Mouse (Mus musculus) heart, embryonic 13.5 days (tissue): ENCODE measurements around the gene 1700061G19Rik. TPM values are rescaled to one million over a fixed set of nuclear protein-coding genes. Genes with fewer than 3 reads are reported as not detected.

Experiments
- ATAC-seq: fragments of 200-750 bp; cut with Nextera tagmentation; 2 replicates; pipeline ENCODE4 v1.8.0; 2017; ENCODE audit warnings: moderate TSS enrichment; ENCODE audit not compliant: insufficient number of reproducible peaks, low FRiP score, low TSS enrichment; ENCODE audit errors: extremely low read depth
- H3K27ac ChIP-seq: fragments of 300-500 bp; sonication (generic); replicated peaks from 2 replicates; pipeline ENCODE4 v1.5.1; 2015; ENCODE audit warnings: moderate library complexity, mild to moderate bottlenecking, inconsistent platforms
- H3K27me3 ChIP-seq: fragments of 300-500 bp; sonication (generic); replicated peaks from 2 replicates; pipeline ENCODE4 v1.6.1; 2015; ENCODE audit warnings: mild to moderate bottlenecking, inconsistent platforms
- H3K36me3 ChIP-seq: fragments of 300-500 bp; sonication (generic); 2 replicates; pipeline ENCODE4 v1.6.1; 2015; ENCODE audit warnings: mild to moderate bottlenecking, inconsistent platforms
- H3K4me1 ChIP-seq: fragments of 300-500 bp; sonication (generic); 2 replicates; pipeline ENCODE4 v1.6.1; 2015; ENCODE audit warnings: inconsistent platforms
- H3K4me2 ChIP-seq: fragments of 300-500 bp; sonication (generic); 2 replicates; pipeline ENCODE4 v1.6.1; 2015; ENCODE audit warnings: inconsistent platforms, mild to moderate bottlenecking, moderate library complexity
- H3K4me3 ChIP-seq: fragments of 300-500 bp; sonication (generic); 2 replicates; pipeline ENCODE4 v1.5.1; 2015; ENCODE audit warnings: moderate library complexity, mild to moderate bottlenecking, inconsistent platforms
- H3K9ac ChIP-seq: fragments of 300-500 bp; sonication (generic); 2 replicates; pipeline ENCODE4 v1.6.1; 2015; ENCODE audit warnings: inconsistent platforms, mild to moderate bottlenecking, moderate library complexity
- H3K9me3 ChIP-seq: fragments of 300-500 bp; sonication (generic); 2 replicates; pipeline ENCODE4 v1.6.1; 2016; ENCODE audit warnings: inconsistent platforms
- WGBS: fragments of 180-500 bp; shearing (Covaris S2); methylation state at CpG from one replicate; pipeline ENCODE4 v1.1.7; 2015; ENCODE audit warnings: mixed read lengths; 5-methylcytosine and 5-hydroxymethylcytosine counted together
- polyA plus RNA-seq: library from polyadenylated mRNA; unstranded; fragments of >200 nt; fragmentation: Nextera tagmentation; extraction: Ambion mirVana; gene quantifications from 2 replicates; pipeline ENCODE4 v1.2.1, GENCODE M21; 2015

Gene 1700061G19Rik
- polyA plus RNA-seq, 1 experiment from 2014 or later, result 0.37 TPM

GRCm38 (mm10) chr17:56929530-56929929 is 54.3 kb downstream of the 1700061G19Rik start:
- 68% methylated on average over 1 of the region's 1 CpGs for WGBS
- H3K36me3 ChIP-seq, result peaks cover 25% of the 10 kb centered on the region
- no peak overlapping the region for H3K4me3 ChIP-seq
- peaks cover 53% of the 10 kb centered on the region for H3K4me1 ChIP-seq
- H3K9me3 ChIP-seq, result no peaks in the 10 kb centered on the region
- peak overlapping the region; percentile 63 for H3K27ac ChIP-seq
- H3K9ac ChIP-seq, result peak overlapping the region; percentile 2; the same call in 1 of the 2 replicates
- H3K4me2 ChIP-seq, result no peak overlapping the region
- no peak for ATAC-seq
- no peaks in the 10 kb centered on the region for H3K27me3 ChIP-seq

- Histone ChIP-seq H3K36me3 (peaks cover 21% of the 10 kb centered on the region), H3K4me3 (no peak overlapping the region), H3K9me3 (no peaks in the 10 kb centered on the region), H3K4me1 (peaks cover 56% of the 10 kb centered on the region), H3K27ac (peak overlapping the region; percentile 63), H3K4me2 (no peak overlapping the region), H3K27me3 (no peaks in the 10 kb centered on the region), H3K9ac (0 out of 2 replicates have a peak overlapping the region, but pooled peaks have one; percentile 2)
- 77% methylated on average over 8 of the region's 8 CpGs for WGBS
- ATAC-seq, result no peak
These were observed 54.7 kb downstream of the 1700061G19Rik start for GRCm38 (mm10) chr17:56930026-56930425.

GRCm38 (mm10) chr17:56933395-56933794 is 58.1 kb downstream of the 1700061G19Rik start:
- H3K9me3 ChIP-seq, result no peaks in the 10 kb centered on the region
- H3K27me3 ChIP-seq, result 0 out of 2 replicates have a peak, but pooled peaks cover 5% of the 10 kb centered on the region
- peaks cover 50% of the 10 kb centered on the region for H3K4me1 ChIP-seq
- no peak overlapping the region for H3K27ac ChIP-seq
- no peaks in the 10 kb centered on the region for H3K36me3 ChIP-seq
- no peak for ATAC-seq
- peak overlapping the region; percentile 96 for H3K4me2 ChIP-seq
- H3K9ac ChIP-seq, result peak overlapping the region; percentile 98
- peak overlapping the region; percentile 16; the same call in 1 of the 2 replicates for H3K4me3 ChIP-seq
- 87% methylated on average over 2 of the region's 2 CpGs for WGBS

GRCm38 (mm10) chr17:56934545-56935330 is 59.5 kb downstream of the 1700061G19Rik start:
- H3K27ac ChIP-seq, result peak overlapping the region; percentile 72
- peak overlapping the region; percentile 96 for H3K4me2 ChIP-seq
- 3% methylated on average over 40 of the region's 45 CpGs for WGBS

GRCm38 (mm10) chr17:56935363-56936131 is 60.3 kb downstream of the 1700061G19Rik start, which contains the start of gene Mllt1:
TSS of gene Mllt1 (minus strand) at chr17:56935415.
- 3% methylated on average over 72 of the region's 76 CpGs for WGBS
- peak; percentile 95 for ATAC-seq

More at GRCm38 (mm10) chr17:56934545-56935330, 59.5 kb downstream of the 1700061G19Rik start:
- peaks cover 37% of the 10 kb centered on the region for H3K4me1 ChIP-seq
- no peaks in the 10 kb centered on the region for H3K9me3 ChIP-seq
- peak overlapping the region; percentile 96 for H3K4me3 ChIP-seq
- H3K9ac ChIP-seq, result peak overlapping the region; percentile 98
- peak; percentile 35; the same call in 1 of the 2 replicates for ATAC-seq
- 0 out of 2 replicates have a peak, but pooled peaks cover 5% of the 10 kb centered on the region for H3K27me3 ChIP-seq
- no peaks in the 10 kb centered on the region for H3K36me3 ChIP-seq

GRCm38 (mm10) chr17:56936731-56937130 is 61.5 kb downstream of the 1700061G19Rik start:
- no peak overlapping the region for H3K27ac ChIP-seq
- H3K9me3 ChIP-seq, result peaks cover 7% of the 10 kb centered on the region
- no peak overlapping the region for H3K9ac ChIP-seq
- no peak overlapping the region for H3K4me2 ChIP-seq
- no peak overlapping the region for H3K4me3 ChIP-seq
- WGBS, result 84% methylated on average over 7 of the region's 7 CpGs
- no peak for ATAC-seq
- no peaks in the 10 kb centered on the region for H3K36me3 ChIP-seq
- H3K4me1 ChIP-seq, result peaks cover 27% of the 10 kb centered on the region
- 0 out of 2 replicates have a peak, but pooled peaks cover 5% of the 10 kb centered on the region for H3K27me3 ChIP-seq

More at GRCm38 (mm10) chr17:56935363-56936131, 60.3 kb downstream of the 1700061G19Rik start, which contains the start of gene Mllt1:
- peak within 1 kb of the TSS; percentile 72 for H3K27ac ChIP-seq
- peak within 1 kb of the TSS; percentile 98 for H3K9ac ChIP-seq
- peak within 1 kb of the TSS; percentile 96 for H3K4me2 ChIP-seq
- H3K9me3 ChIP-seq, result no peaks in the 10 kb centered on the region
- no peaks in the 10 kb centered on the region for H3K36me3 ChIP-seq
- H3K27me3 ChIP-seq, result 0 out of 2 replicates have a peak, but pooled peaks cover 5% of the 10 kb centered on the region
- peak within 1 kb of the TSS; percentile 96 for H3K4me3 ChIP-seq
- H3K4me1 ChIP-seq, result peaks cover 29% of the 10 kb centered on the region

Other genes starting within 250 kb of the 1700061G19Rik start
- gene Lonp1, start 248.6 kb upstream of the 1700061G19Rik start, polyA plus RNA-seq, result 54.4 and 58.9 TPM in 2 replicates
- 0.22 and 0.40 TPM in 2 replicates for gene Catsperd, start 247.3 kb upstream of the 1700061G19Rik start, polyA plus RNA-seq
- 58.8 and 66.6 TPM in 2 replicates for gene Ranbp3, start 202.2 kb upstream of the 1700061G19Rik start, polyA plus RNA-seq
- 783 and 886 TPM in 2 replicates for gene Ndufa11, start 157.7 kb upstream of the 1700061G19Rik start, polyA plus RNA-seq
- 12.7 and 13.3 TPM in 2 replicates for gene Vmac, start 157.5 kb upstream of the 1700061G19Rik start, polyA plus RNA-seq
- gene Nrtn, start 117.9 kb upstream of the 1700061G19Rik start, polyA plus RNA-seq, result 7.9 and 8.6 TPM in 2 replicates
- gene Dus3l, start 110.7 kb upstream of the 1700061G19Rik start, polyA plus RNA-seq, result 31.9 and 33.2 TPM in 2 replicates
- 0.78 and 1.0 TPM in 2 replicates for gene Prr22, start 105.2 kb upstream of the 1700061G19Rik start, polyA plus RNA-seq
- gene Rfx2, start 44.5 kb upstream of the 1700061G19Rik start, polyA plus RNA-seq, result 4.7 and 4.9 TPM in 2 replicates
- gene Acsbg2, start 1.0 kb upstream of the 1700061G19Rik start, polyA plus RNA-seq, result not detected in 2 replicates
- 32.6 and 34.8 TPM in 2 replicates for gene Mllt1, start 59.9 kb downstream of the 1700061G19Rik start, polyA plus RNA-seq
- gene Acer1, start 106.6 kb downstream of the 1700061G19Rik start, polyA plus RNA-seq, result 0.06 TPM in 1 of 2 replicates, not detected in the other
- gene Clpp, start 114.8 kb downstream of the 1700061G19Rik start, polyA plus RNA-seq, result 110 and 125 TPM in 2 replicates
- gene Alkbh7, start 121.9 kb downstream of the 1700061G19Rik start, polyA plus RNA-seq, result 45.7 and 56.8 TPM in 2 replicates
- gene Pspn, start 124.5 kb downstream of the 1700061G19Rik start, polyA plus RNA-seq, result 0.35 TPM in 1 of 2 replicates, not detected in the other
- 32.8 and 35.1 TPM in 2 replicates for gene Gtf2f1, start 135.8 kb downstream of the 1700061G19Rik start, polyA plus RNA-seq
- 0.37 and 0.48 TPM in 2 replicates for gene Gm17949, start 136.0 kb downstream of the 1700061G19Rik start, polyA plus RNA-seq
- 29.0 and 30.5 TPM in 2 replicates for gene Khsrp, start 156.0 kb downstream of the 1700061G19Rik start, polyA plus RNA-seq
- gene Slc25a41, start 166.2 kb downstream of the 1700061G19Rik start, polyA plus RNA-seq, result not detected in 2 replicates
- 2.3 and 2.5 TPM in 2 replicates for gene Crb3, start 183.6 kb downstream of the 1700061G19Rik start, polyA plus RNA-seq
- 13.2 and 14.0 TPM in 2 replicates for gene Slc25a23, start 184.4 kb downstream of the 1700061G19Rik start, polyA plus RNA-seq
- gene Dennd1c, start 203.0 kb downstream of the 1700061G19Rik start, polyA plus RNA-seq, result 1.0 and 1.7 TPM in 2 replicates
- 7.9 and 9.7 TPM in 2 replicates for gene Tubb4a, start 212.3 kb downstream of the 1700061G19Rik start, polyA plus RNA-seq
- 3.2 and 4.7 TPM in 2 replicates for gene Tnfsf9, start 229.8 kb downstream of the 1700061G19Rik start, polyA plus RNA-seq